Mouse (Mus musculus): ENCODE results near the gene Mxd1.

GRCm38 (mm10) chr6:86630141-86630540, 38.8 kb downstream of the Mxd1 start:
- TF ChIP-seq POLR2A (IDR thresholded peaks at IDR 0.05; ENCODE audit: low read depth, low read length) (no peak), CTCF (IDR thresholded peaks at IDR 0.05; ENCODE audit: borderline replicate concordance, insufficient read depth, low read length) (no peak)

Data from embryonic fibroblast, embryonic 13.5 days (primary cell).